ENCODE assay signal across 8 mouse cellular contexts in the genomic region with DNA sequence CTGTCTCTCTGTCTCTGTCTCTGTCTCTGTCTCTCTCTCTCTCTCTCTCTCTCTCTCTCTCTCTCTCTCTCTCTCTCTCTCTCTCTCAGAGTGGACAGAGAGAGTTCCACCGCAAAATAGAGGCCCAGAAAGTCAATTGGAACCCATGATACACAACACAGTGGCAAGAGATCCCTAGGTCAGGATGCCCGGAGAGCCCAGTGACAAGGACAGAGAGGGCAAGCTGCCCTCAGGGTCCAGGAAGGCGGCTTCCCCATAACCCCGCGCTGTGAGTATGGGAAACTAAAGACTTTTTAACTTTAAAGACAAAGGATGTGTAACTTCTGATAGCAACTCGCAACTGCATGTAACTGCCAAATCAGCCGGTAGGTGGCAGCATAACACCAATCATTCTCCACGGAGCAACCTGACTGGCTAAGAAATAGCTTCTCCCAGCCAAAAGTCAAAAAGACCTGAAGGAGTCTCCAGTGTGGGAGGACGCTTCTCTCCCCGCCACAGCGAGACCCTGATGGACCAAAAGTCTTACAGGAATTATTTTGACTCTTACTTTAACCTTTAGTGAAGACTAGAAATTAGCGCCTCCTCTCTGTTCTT.
DNase-seq lines count a peak whose midpoint lies in the region; ATAC-seq lines count a peak whose summit lies in the region.

No protein-coding gene starts in this region.

- H3K4me1 ChIP-seq in midbrain, embryonic 10.5 days = 0 out of 2 replicates have a peak, but pooled peaks cover 3% of the 10 kb centered on the region

- H3K36me3 ChIP-seq in midbrain, embryonic 10.5 days = no peaks in the 10 kb centered on the region

- H3K27ac ChIP-seq in midbrain, embryonic 10.5 days (replicated peaks) = 0 out of 2 replicates have a peak overlapping the region, but pooled peaks have one; percentile 28

- DNase-seq in adipocyte (ENCODE audit: low spot score) = peak; percentile 97
- DNase-seq in cerebellum, postnatal 4 days (ENCODE audit: low spot score in 2 of 2) = peak; percentile 88 to 92
- DNase-seq in gastrocnemius, adult 18-20 months (ENCODE audit: low spot score) = peak; percentile 84
- peak; percentile 81 to 84 for DNase-seq in left cerebral cortex, postnatal 10 days (ENCODE audit: extremely low spot score in 1 of 2, low spot score in 2 of 2)
- DNase-seq in midbrain, embryonic 10.5 days (ENCODE audit: low spot score) = peak; percentile 86
- DNase-seq in right cerebral cortex, postnatal 36 days (ENCODE audit: low spot score in 2 of 2) = peak; percentile 67 to 74
- DNase-seq in yolk sac, embryonic 10.5 days (ENCODE audit: low spot score) = peak; percentile 72

- intact Hi-C loops in left cerebral cortex, postnatal 10 days (cut with DNase I) = loop anchor here (1.0 to 5.0 kb wide), 3 partner anchors 136 to 611 kb away; no protein-coding TSS in a partner anchor

- peak; percentile 78 for ATAC-seq in inflammation-experienced regulatory T-cells, adult 6 months

- no peaks in the 10 kb centered on the region for H3K27me3 ChIP-seq in midbrain, embryonic 10.5 days (ENCODE audit: low read depth, poor library complexity, severe bottlenecking)

- 13% methylated on average over 12 of the region's 12 CpGs for WGBS in midbrain, embryonic 10.5 days

- H3K9me3 ChIP-seq in midbrain, embryonic 10.5 days (replicated peaks) = no peaks in the 10 kb centered on the region

- no peak overlapping the region for H3K4me3 ChIP-seq in midbrain, embryonic 10.5 days
